In genomic region chr4:32524282-32524681, GRCm38 (mm10) we compare ENCODE assay signal across 14 mouse cellular contexts.
DNase-seq lines count a peak whose midpoint lies in the region; ATAC-seq lines count a peak whose summit lies in the region.
"Had no signal": no experiment of that assay in that cellular context is flagged by ENCODE, and none has a peak within 500 bp of the region (broad histone marks: within the 10 kb centered on the region; RNA-seq: fewer than 3 reads in every experiment).

No protein-coding gene starts in this region.

- H3K36me3 ChIP-seq in kidney, embryonic 15.5 days, result no peaks in the 10 kb centered on the region
- H3K36me3 ChIP-seq: liver, embryonic 13.5 days; midbrain, embryonic 12.5 days; neural tube, embryonic 13.5 days had no signal

- no peaks in the 10 kb centered on the region for H3K27me3 ChIP-seq in kidney, embryonic 15.5 days
- H3K27me3 ChIP-seq: liver, embryonic 13.5 days; midbrain, embryonic 12.5 days; neural tube, embryonic 13.5 days had no signal

- H3K4me1 ChIP-seq in kidney, embryonic 15.5 days, result peaks cover 44% of the 10 kb centered on the region

- H3K27ac ChIP-seq in kidney, embryonic 15.5 days, result no peak overlapping the region
- H3K27ac ChIP-seq: heart, adult 2 months; hindbrain, postnatal 0 days; liver, embryonic 13.5 days; midbrain, embryonic 12.5 days; neural tube, embryonic 13.5 days had no signal

- 32% methylated on average over 2 of the region's 2 CpGs for WGBS in kidney, embryonic 15.5 days

- intact Hi-C loops in left cerebral cortex, postnatal 10 days (cut with DNase I), result no loop called here

- H3K9ac ChIP-seq in kidney, embryonic 15.5 days, result no peak overlapping the region
- H3K9ac ChIP-seq: liver, embryonic 13.5 days; midbrain, embryonic 12.5 days; neural tube, embryonic 13.5 days had no signal

- no peak for ATAC-seq in kidney, embryonic 15.5 days (replicated peaks; ENCODE audit: low FRiP score)
- peak; percentile 74 for ATAC-seq in granulocyte monocyte progenitor cell, adult 5-6 weeks (replicated peaks; ENCODE audit: poor library complexity, severe bottlenecking)
- no peak for ATAC-seq in monocyte, adult 5-6 weeks (replicated peaks; ENCODE audit: insufficient number of reproducible peaks, low FRiP score, low TSS enrichment, poor library complexity, severe bottlenecking)
- ATAC-seq: hindbrain, postnatal 0 days had no signal

- no peaks in the 10 kb centered on the region for H3K9me3 ChIP-seq in kidney, embryonic 15.5 days (replicated peaks)
- H3K9me3 ChIP-seq: liver, embryonic 13.5 days; midbrain, embryonic 12.5 days; neural tube, embryonic 13.5 days had no signal

- no peak overlapping the region for H3K4me3 ChIP-seq in kidney, embryonic 15.5 days (replicated peaks)
- H3K4me3 ChIP-seq: heart, adult 2 months; liver, embryonic 13.5 days; midbrain, embryonic 12.5 days; neural tube, embryonic 13.5 days had no signal

- peak; percentile 38 to 48 for DNase-seq in cerebellum, postnatal 10 days
- no peak for DNase-seq in cerebellum, postnatal 25 days
- DNase-seq in kidney, postnatal 10 days, result peak; percentile 66
- DNase-seq in lung, postnatal 36 days, result peak; percentile 48
- no peak for DNase-seq in left cerebral cortex, postnatal 10 days (ENCODE audit: extremely low spot score in 1 of 2, low spot score in 2 of 2)
- DNase-seq: adrenal gland, postnatal 36 days; liver, embryonic 13.5 days had no signal

- H3K4me2 ChIP-seq in kidney, embryonic 15.5 days, result no peak overlapping the region
- H3K4me2 ChIP-seq: liver, embryonic 13.5 days; midbrain, embryonic 12.5 days; neural tube, embryonic 13.5 days had no signal

Comparison
In these comparisons a context has a peak if more than half of its experiments do, and no peak if none do; other contexts are left out.
1. DNase-seq: peak in cerebellum, postnatal 10 days (2 of 2), kidney, postnatal 10 days (single experiment) and lung, postnatal 36 days (single experiment); none in cerebellum, postnatal 25 days (0 of 2) and left cerebral cortex, postnatal 10 days (0 of 2).